ENCODE assay signal across 1 mouse cellular context in the genomic region with DNA sequence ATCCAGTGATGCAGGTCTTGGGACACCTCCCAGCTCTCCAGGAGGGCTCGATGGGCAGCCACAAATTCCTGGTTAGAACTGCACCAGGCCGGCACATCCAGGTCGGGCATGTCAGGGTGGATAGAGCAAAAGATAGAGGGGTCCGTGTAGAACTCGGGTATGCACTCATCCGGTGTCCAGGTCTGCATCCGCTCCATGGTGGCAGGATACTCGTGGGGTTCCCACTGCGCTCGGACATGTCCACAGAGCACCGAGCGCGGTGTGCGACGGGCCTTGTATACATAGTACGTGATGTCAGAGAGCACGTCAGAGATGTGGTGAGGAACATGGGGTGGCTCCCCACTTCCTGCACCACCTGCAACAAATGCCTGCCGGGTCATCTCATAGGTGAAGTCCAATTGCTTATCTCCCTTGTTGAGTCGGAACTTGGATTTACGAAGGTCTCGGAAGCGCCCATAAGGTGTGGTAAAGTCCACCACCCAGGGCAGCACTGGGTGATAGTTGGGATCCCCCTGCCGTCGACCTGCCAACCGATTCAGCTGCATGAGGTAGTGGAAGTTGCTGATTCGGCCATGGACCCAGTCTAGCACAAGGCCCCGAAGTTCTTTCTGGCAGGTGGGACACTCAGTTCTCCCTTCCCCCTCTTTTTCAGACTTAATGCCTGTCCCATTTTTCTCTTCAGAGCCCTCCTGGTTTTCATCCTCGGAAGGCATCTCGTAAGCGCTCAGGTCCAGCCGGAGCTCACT.
TF ChIP-seq lines count a peak whose summit lies in the region.

No protein-coding gene starts in this region.

TF ChIP-seq in myocyte, 11 proteins besides CTCF, POLR2A, EP300 and RAD21 (continued from another document):
- TF ChIP-seq TCF3 (IDR thresholded peaks at IDR 0.05; ENCODE audit: insufficient read length, low read depth) (no peak), SRF (IDR thresholded peaks at IDR 0.05; ENCODE audit: control insufficient read depth, insufficient read length, low read depth) (no peak), USF1 (IDR thresholded peaks at IDR 0.05; ENCODE audit: low read depth) (no peak), MAX (IDR thresholded peaks at IDR 0.05; ENCODE audit: low read depth) (no peak)
